Mouse (Mus musculus) small intestine, adult 2 months (tissue): ENCODE measurements at regions not wholly inside any gene's neighbourhood (a gene's known extent, or its start where the extent isn't known, plus 50 kb on each side); places are given as distances from the start of the nearest gene placed in this dataset.

Experiments used
- H3K27ac ChIP-seq: fragments of 200-500 bp; 2 replicates; pipeline ENCODE4 v1.5.1; 2012; ENCODE audit warnings: low read depth, low read length, control low read depth, inconsistent platforms; ENCODE audit not compliant: insufficient read depth
- H3K27me3 ChIP-seq: fragments of 200-500 bp; 2 replicates; pipeline ENCODE4 v1.6.1; 2012; ENCODE audit warnings: mild to moderate bottlenecking, moderate library complexity, low read length, inconsistent platforms; ENCODE audit not compliant: control insufficient read depth, insufficient read depth
- H3K36me3 ChIP-seq: fragments of 200-500 bp; 2 replicates; pipeline ENCODE4 v1.6.1; 2012; ENCODE audit warnings: mild to moderate bottlenecking, low read length, control low read depth, inconsistent platforms; ENCODE audit not compliant: control insufficient read depth, insufficient read depth
- H3K4me1 ChIP-seq: fragments of 200-500 bp; 2 replicates; pipeline ENCODE4 v1.6.1; 2012; ENCODE audit warnings: low read length, inconsistent platforms, mixed read lengths; ENCODE audit not compliant: control insufficient read depth, insufficient read depth, insufficient read length
- H3K4me3 ChIP-seq: fragments of 200-500 bp; 2 replicates; pipeline ENCODE4 v1.5.1; 2012; ENCODE audit warnings: low read depth, mild to moderate bottlenecking, control low read depth, inconsistent platforms, low read length, moderate library complexity
- CTCF ChIP-seq: fragments of 200-500 bp; IDR thresholded peaks from 2 replicates; pipeline ENCODE4 v1.5.1; 2012; ENCODE audit warnings: low read depth, mild to moderate bottlenecking, control low read depth, inconsistent platforms, low read length, moderate library complexity, mixed read lengths; ENCODE audit not compliant: insufficient replicate concordance, insufficient read length; ENCODE audit errors: extremely low read depth
- POLR2A ChIP-seq: fragments of 200-500 bp; IDR thresholded peaks from 2 replicates; pipeline ENCODE4 v1.6.1; 2012; ENCODE audit warnings: low read depth, mild to moderate bottlenecking, control low read depth, inconsistent platforms, low read length, moderate library complexity
- WGBS: fragments of 180-500 bp; shearing (Covaris S2); methylation state at CpG from one replicate; pipeline ENCODE4 v1.1.7; 2018; 5-methylcytosine and 5-hydroxymethylcytosine counted together

DNA sequence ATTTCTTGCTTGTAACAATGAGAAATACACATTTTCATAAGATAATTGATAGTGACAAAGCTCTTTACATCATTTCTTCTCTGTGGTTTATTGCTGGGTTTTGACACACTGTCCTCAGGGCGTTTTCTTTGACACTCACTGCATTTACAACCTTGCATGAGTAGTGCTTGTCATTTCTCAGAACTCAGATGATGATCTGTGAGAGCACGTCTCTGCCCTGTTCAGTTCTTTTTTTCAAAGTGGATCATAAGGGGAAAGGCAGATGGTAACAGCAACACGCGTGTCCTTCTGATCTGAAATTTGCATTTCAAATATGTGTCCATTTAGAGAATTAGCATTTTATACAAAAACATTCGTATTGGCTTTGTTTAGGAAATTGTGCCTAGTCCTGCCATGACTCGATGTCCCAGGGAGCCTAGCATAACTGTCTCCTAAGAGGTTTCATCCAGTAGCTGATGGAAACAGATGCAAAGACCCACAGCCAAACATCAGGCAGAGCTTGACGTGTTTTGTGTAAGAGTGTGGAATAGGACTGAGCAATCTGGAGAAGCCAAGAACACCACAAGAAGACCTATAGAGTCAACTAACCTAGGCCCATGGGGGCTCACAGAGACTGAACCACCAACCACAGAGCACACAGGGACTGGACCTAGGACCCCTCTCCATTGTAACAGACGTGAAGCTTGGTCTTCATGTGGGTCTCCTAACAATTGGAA, 108.4 kb upstream of the Npy2r start:
- no peak for TF ChIP-seq POLR2A
- TF ChIP-seq CTCF = no peak
- WGBS = 80% methylated on average over 8 of the region's 8 CpGs
- Histone ChIP-seq H3K36me3 (no peaks in the 10 kb centered on the region), H3K27me3 (no peaks in the 10 kb centered on the region), H3K4me1 (no peaks in the 10 kb centered on the region), H3K4me3 (no peak overlapping the region), H3K27ac (no peak overlapping the region)

DNA sequence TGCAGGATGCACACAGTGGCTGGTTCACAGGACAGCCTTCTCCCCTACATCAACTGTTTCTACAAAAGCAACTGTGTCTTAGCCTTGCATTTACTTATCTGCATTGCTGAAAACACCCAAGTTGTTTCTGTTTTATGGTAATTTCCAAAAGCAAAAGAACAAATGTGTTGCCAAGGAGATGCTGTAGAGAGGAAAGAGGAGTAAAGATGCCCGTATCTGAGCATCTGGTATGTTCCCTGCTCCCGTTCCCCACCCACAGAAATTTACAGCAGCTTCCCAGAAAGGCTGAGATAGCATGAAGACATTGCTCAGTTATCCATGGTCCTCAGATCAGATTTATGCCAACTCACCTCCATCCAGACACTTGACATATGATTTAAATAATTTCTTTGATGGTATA, 104.5 kb upstream of the Npy2r start:
- Histone ChIP-seq H3K4me1 (no peaks in the 10 kb centered on the region), H3K36me3 (no peaks in the 10 kb centered on the region), H3K27me3 (no peaks in the 10 kb centered on the region), H3K27ac (no peak overlapping the region), H3K4me3 (no peak overlapping the region)
- 64% methylated on average over 2 of the region's 2 CpGs for WGBS
- TF ChIP-seq CTCF = no peak
- TF ChIP-seq POLR2A = no peak

DNA sequence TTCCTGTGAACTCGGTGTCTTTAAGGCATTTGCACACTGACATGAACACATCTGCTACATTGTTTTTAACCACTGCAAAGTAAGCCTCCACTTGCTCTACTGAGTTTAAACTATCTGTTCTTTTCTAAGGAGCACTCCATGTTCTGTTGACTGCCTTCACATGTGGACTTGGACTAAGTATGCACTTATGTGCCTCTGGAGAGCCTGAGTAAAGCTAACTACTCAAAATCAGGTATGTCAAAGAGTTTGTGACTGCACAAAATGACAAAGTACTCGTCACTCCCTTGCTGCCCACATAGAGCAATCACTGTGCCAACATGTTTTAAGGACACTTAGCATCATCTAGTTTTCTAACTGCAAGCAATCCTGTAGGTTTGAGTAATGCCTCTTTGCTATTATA, 92.2 kb upstream of the Npy2r start:
- no peaks in the 10 kb centered on the region for H3K36me3 ChIP-seq
- no peaks in the 10 kb centered on the region for H3K27me3 ChIP-seq
- H3K27ac ChIP-seq = no peak overlapping the region
- TF ChIP-seq POLR2A = no peak
- no peak for TF ChIP-seq CTCF
- WGBS = 67% methylated on average over 2 of the region's 2 CpGs
- H3K4me3 ChIP-seq = no peak overlapping the region
- H3K4me1 ChIP-seq = no peaks in the 10 kb centered on the region

DNA sequence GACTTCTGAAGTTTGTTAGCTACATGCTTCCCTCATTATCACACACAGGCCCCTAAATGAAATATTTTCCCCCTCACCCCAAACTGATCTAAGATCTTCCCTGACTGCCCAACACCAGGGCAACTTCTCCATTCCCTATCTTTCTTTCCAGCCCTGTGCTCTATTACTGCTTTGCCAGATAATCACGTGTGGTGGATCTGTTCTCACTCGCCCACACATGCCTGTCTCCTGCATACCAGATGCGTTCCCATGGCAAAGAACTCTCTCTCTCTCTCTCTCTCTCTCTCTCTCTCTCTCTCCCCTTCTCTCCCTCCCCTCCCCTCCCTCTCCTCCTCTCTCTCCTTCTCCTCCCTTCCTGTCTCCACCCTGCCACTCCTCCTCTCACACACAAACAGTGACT, 88.8 kb upstream of the Npy2r start:
- TF ChIP-seq CTCF = no peak
- Histone ChIP-seq H3K4me3 (no peak overlapping the region), H3K4me1 (no peaks in the 10 kb centered on the region), H3K27ac (no peak overlapping the region), H3K27me3 (no peaks in the 10 kb centered on the region), H3K36me3 (no peaks in the 10 kb centered on the region)
- 41% methylated on average over 3 of the region's 3 CpGs for WGBS

GRCm38 (mm10) chr3:82620418-82621003, 72.6 kb upstream of the Npy2r start:
- H3K36me3 ChIP-seq = no peaks in the 10 kb centered on the region
- no peak overlapping the region for H3K27ac ChIP-seq
- H3K4me1 ChIP-seq = no peaks in the 10 kb centered on the region
- TF ChIP-seq POLR2A = no peak
- no peak for TF ChIP-seq CTCF
- WGBS = 73% methylated on average over 3 of the region's 3 CpGs
- no peak overlapping the region for H3K4me3 ChIP-seq
- H3K27me3 ChIP-seq = no peaks in the 10 kb centered on the region

DNA sequence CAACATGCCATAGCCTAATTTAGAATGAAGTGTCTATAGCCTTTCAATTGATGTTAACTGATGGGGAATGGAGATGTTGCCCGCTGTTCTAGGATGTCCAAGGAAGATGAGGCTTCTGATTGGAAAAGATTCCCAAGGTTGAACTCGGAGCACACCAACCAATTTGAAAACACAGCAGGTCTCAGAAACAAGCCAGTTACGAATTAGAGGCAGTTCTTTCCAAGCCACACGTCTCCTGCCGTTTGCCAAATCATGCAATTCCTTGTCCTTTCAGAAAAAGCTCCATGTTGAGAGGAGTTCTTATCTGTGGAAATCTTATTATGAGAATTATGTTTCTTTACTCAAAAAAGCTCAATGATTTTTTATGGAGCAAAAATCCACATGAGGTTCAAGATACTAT, 71.5 kb upstream of the Npy2r start:
- Histone ChIP-seq H3K27ac (no peak overlapping the region), H3K27me3 (no peaks in the 10 kb centered on the region), H3K4me3 (no peak overlapping the region), H3K36me3 (no peaks in the 10 kb centered on the region), H3K4me1 (no peaks in the 10 kb centered on the region)
- TF ChIP-seq POLR2A (no peak), CTCF (no peak)
- WGBS = 80% methylated on average over 5 of the region's 5 CpGs

DNA sequence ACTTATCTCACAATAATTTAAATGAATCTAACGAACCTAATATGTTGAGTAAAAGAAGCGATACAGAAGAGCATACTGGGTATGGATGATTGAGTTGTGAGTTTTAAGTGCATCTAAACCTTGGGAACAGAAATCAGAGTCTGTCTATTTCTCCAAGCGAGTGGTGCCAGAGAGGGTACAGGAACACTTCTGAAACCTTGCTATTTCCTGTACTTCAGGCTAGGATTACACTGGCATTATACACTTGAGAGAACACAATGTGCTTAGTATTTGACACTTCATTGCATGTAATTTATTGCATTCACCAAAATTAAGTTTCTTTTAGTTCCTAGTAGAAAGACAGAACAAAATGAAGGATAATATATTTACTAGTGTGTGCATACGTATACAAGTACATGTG, 54.0 kb upstream of the Npy2r start:
- H3K4me1 ChIP-seq = no peaks in the 10 kb centered on the region
- WGBS = 82% methylated on average over 4 of the region's 4 CpGs
- H3K27ac ChIP-seq = no peak overlapping the region
- TF ChIP-seq CTCF = no peak
- TF ChIP-seq POLR2A = no peak
- no peak overlapping the region for H3K4me3 ChIP-seq
- H3K36me3 ChIP-seq = no peaks in the 10 kb centered on the region
- no peaks in the 10 kb centered on the region for H3K27me3 ChIP-seq
